Mouse (Mus musculus) spleen, adult 2 months (tissue): ENCODE data around the gene Chst15. TPM values are rescaled to one million over a fixed set of nuclear protein-coding genes. Genes with fewer than 3 reads are reported as not detected.

Experiments
- DNase-seq, 2 experiments: peaks; one replicate each; pipeline versions ENCODE4 v3.0.0 to v3.0.0-alpha.2; 2012 to 2021; ENCODE audit warnings: low spot score in 2 of 2, low read depth in 1 of 2
- H3K27ac ChIP-seq: fragments of 200-500 bp; 2 replicates; pipeline ENCODE4 v1.5.1; 2012; ENCODE audit warnings: low read length, inconsistent platforms; ENCODE audit not compliant: insufficient read depth
- H3K27me3 ChIP-seq: fragments of 200-500 bp; 2 replicates; pipeline ENCODE4 v1.6.1; 2012; ENCODE audit warnings: mild to moderate bottlenecking, moderate library complexity, low read length, inconsistent platforms; ENCODE audit not compliant: control insufficient read depth, insufficient read depth
- H3K36me3 ChIP-seq: fragments of 200-500 bp; 2 replicates; pipeline ENCODE4 v1.6.1; 2012; ENCODE audit warnings: mild to moderate bottlenecking, low read length, inconsistent platforms; ENCODE audit not compliant: control insufficient read depth, insufficient read depth
- H3K4me1 ChIP-seq: fragments of 200-500 bp; 2 replicates; pipeline ENCODE4 v1.6.1; 2011; ENCODE audit warnings: inconsistent platforms; ENCODE audit not compliant: control insufficient read depth, insufficient read depth, insufficient read length
- H3K4me3 ChIP-seq: fragments of 200-500 bp; 2 replicates; pipeline ENCODE4 v1.5.1; 2011; ENCODE audit warnings: mild to moderate bottlenecking, inconsistent platforms; ENCODE audit not compliant: insufficient read depth, insufficient read length; ENCODE audit errors: extremely low read depth
- CTCF ChIP-seq: fragments of 200-500 bp; IDR thresholded peaks from 2 replicates; pipeline ENCODE4 v1.5.1; 2011; ENCODE audit warnings: mild to moderate bottlenecking, inconsistent platforms; ENCODE audit not compliant: insufficient read depth, insufficient read length, insufficient replicate concordance; ENCODE audit errors: extremely low read depth
- POLR2A ChIP-seq: fragments of 200-500 bp; IDR thresholded peaks from 2 replicates; pipeline ENCODE4 v1.6.1; 2011; ENCODE audit warnings: low read depth, low read length, inconsistent platforms
- WGBS: fragments of 180-500 bp; shearing (Covaris S2); methylation state at CpG from one replicate; pipeline ENCODE4 v1.1.7; 2018; 5-methylcytosine and 5-hydroxymethylcytosine counted together
- polyA plus RNA-seq: library from polyadenylated mRNA; depleted of rRNA; stranded (reverse); fragments of >200 nt; gene quantifications from 2 replicates; pipeline ENCODE4 v1.2.3, GENCODE M21; 2012; rRNA removed

The Chst15 gene
- polyA plus RNA-seq = 25.9 and 27.9 TPM in 2 replicates

GRCm38 (mm10) chr7:132317036-132317541, at the start of gene Chst15:
Gene Chst15, minus strand, starts transcription at chr7:132317228.
- no peaks in the 10 kb centered on the region for H3K36me3 ChIP-seq
- peaks cover 40% of the 10 kb centered on the region for H3K4me1 ChIP-seq
- WGBS = under 1% methylated on average over 34 of the region's 34 CpGs
- H3K27ac ChIP-seq = peak within 1 kb of the TSS; percentile 98
- H3K27me3 ChIP-seq = no peaks in the 10 kb centered on the region
- DNase-seq = peak; percentile 73 to 79
- peak within 1 kb of the TSS; percentile 84 for H3K4me3 ChIP-seq
- no peak; the same call in 1 of the 2 replicates for TF ChIP-seq POLR2A
- TF ChIP-seq CTCF = no peak

DNA sequence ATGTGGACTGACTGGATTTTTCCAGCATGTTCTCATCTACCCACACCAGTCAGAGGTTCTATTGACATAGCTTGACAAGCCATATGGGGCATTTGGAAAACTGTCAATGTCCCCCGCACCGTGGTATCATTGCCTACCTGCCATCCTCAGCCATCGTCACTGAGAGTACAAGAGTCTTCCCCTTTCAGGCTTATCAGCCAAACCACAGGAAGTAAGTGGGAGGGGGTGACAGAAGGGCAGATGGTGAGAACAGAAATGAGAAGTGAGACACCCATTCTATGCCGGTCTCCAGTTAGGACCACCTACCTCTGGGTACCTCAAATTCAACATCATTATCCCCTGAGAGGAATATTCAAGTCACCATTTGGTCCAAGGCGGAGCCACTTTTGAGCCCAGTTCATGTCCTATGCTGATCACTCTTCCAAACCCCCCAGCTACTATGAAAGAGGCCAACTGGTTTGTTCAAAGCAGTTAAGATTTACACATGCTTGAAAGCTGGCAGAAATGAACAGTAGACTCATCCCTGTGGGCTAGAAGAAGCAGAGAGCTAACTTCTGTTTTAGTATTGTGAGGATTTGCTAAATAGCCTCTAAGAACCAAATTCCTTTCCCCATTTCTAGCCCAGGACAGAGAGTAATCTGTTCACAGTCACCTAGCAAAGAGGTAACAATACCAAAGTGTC, 48.8 kb upstream of the Chst15 start:
- H3K4me3 ChIP-seq = peak overlapping the region; percentile 61
- H3K36me3 ChIP-seq = no peaks in the 10 kb centered on the region
- H3K4me1 ChIP-seq = peaks cover 18% of the 10 kb centered on the region; the same call in 1 of the 2 replicates
- TF ChIP-seq CTCF = no peak
- peak; percentile 85 for TF ChIP-seq POLR2A
- DNase-seq = peak; percentile 57 to 77
- 15% methylated on average over 5 of the region's 5 CpGs for WGBS
- peak overlapping the region; percentile 88 for H3K27ac ChIP-seq
- H3K27me3 ChIP-seq = no peaks in the 10 kb centered on the region

- WGBS = 29% methylated on average over 5 of the region's 5 CpGs
- Histone ChIP-seq H3K4me1 (peaks cover 18% of the 10 kb centered on the region; the same call in 1 of the 2 replicates), H3K27ac (peak overlapping the region; percentile 88), H3K4me3 (peak overlapping the region; percentile 61), H3K27me3 (no peaks in the 10 kb centered on the region), H3K36me3 (no peaks in the 10 kb centered on the region)
- TF ChIP-seq CTCF (no peak), POLR2A (no peak)
- no peak for DNase-seq
Observed at GRCm38 (mm10) chr7:132365111-132365510, 48.1 kb upstream of the Chst15 start.

GRCm38 (mm10) chr7:132364506-132364905, 47.5 kb upstream of the Chst15 start:
- peak in 1 of 2 experiments; percentile 37 for DNase-seq
- H3K4me3 ChIP-seq = peak overlapping the region; percentile 61
- 12% methylated on average over 5 of the region's 5 CpGs for WGBS

DNA sequence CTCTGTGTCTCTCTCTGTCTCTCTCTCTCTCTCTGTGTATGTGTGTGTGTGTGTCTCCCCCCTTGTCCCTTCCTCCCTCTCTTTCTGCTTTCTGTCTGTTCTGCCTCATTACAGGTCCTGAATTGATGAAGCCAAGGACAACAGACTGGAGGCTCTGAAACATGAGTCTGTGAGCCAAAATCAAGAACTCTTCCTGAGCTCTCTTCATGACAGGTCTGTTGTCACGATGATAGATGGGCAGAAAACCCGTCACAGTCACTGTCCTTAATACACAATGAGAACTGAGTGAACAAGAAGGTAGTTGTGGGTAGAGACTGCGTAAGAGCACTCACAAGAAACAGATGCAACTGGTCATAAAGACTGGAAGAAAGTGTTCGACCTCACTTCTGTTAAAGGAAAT, 43.3 kb upstream of the Chst15 start:
- no peak overlapping the region for H3K4me3 ChIP-seq
- H3K27ac ChIP-seq = no peak overlapping the region
- H3K4me1 ChIP-seq = peaks cover 33% of the 10 kb centered on the region
- TF ChIP-seq CTCF (no peak), POLR2A (no peak)
- H3K36me3 ChIP-seq = no peaks in the 10 kb centered on the region
- WGBS = 60% methylated on average over 4 of the region's 4 CpGs
- no peaks in the 10 kb centered on the region for H3K27me3 ChIP-seq
- no peak for DNase-seq

More at GRCm38 (mm10) chr7:132364506-132364905, 47.5 kb upstream of the Chst15 start:
- no peak for TF ChIP-seq CTCF
- Histone ChIP-seq H3K4me1 (peaks cover 16% of the 10 kb centered on the region; the same call in 1 of the 2 replicates), H3K27ac (peak overlapping the region; percentile 88), H3K27me3 (no peaks in the 10 kb centered on the region), H3K36me3 (no peaks in the 10 kb centered on the region)

DNA sequence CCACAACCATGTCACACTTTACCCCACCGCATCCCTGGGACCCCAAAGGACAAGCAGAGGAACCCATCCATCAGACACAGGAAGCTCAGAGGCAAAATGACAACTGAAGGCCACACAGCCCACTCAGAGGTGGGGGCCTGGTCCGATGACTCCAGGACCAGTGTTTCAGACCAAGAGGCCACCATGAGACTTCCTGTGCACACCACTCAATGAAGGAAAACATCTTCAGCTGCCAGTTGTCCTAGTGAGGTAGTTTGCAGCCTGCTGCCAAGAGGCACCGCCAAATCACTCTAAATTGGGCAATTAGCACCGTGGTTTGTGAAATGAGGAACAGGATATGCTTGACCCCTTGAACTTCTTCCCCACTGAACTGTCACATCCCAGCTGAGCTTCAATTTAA, 41.7 kb upstream of the Chst15 start:
- H3K27ac ChIP-seq = peak overlapping the region; percentile 54
- H3K27me3 ChIP-seq = no peaks in the 10 kb centered on the region
- TF ChIP-seq POLR2A (no peak), CTCF (no peak)
- no peak overlapping the region for H3K4me3 ChIP-seq
- WGBS = 14% methylated on average over 4 of the region's 4 CpGs
- peaks cover 31% of the 10 kb centered on the region for H3K4me1 ChIP-seq
- peak; percentile 18 to 40 for DNase-seq
- no peaks in the 10 kb centered on the region for H3K36me3 ChIP-seq

DNA sequence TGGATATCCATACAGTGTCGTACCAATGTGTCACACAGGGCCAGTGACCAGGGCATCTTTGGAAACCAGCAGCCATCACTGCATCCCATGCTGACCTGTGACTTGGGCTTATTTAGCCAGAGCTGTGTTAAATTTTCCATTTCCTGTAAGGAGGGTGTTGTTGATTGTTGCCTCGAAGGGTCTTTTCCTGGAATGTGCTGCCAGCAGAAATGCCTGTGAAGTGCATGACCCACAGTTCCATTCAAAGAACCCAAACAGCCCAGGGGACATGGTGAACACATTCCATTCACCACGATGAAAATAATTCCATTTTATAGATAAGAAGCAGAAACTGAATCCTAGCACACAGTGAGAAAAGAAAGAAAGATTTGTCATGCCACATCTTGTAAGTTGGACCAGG, 41.2 kb upstream of the Chst15 start:
- DNase-seq = no peak
- no peak for TF ChIP-seq POLR2A
- no peak for TF ChIP-seq CTCF
- WGBS = 41% methylated on average over 3 of the region's 3 CpGs

More for the DNA sequence above, 41.2 kb upstream of the Chst15 start:
- no peaks in the 10 kb centered on the region for H3K36me3 ChIP-seq
- no peaks in the 10 kb centered on the region for H3K27me3 ChIP-seq
- H3K27ac ChIP-seq = peak overlapping the region; percentile 54
- H3K4me1 ChIP-seq = peaks cover 31% of the 10 kb centered on the region
- H3K4me3 ChIP-seq = no peak overlapping the region
